Mouse (Mus musculus): ENCODE measurements at regions not wholly inside any gene's neighbourhood (a gene's known extent, or its start where the extent isn't known, plus 50 kb on each side); places are given as distances from the start of the nearest gene placed in this dataset.

DNA sequence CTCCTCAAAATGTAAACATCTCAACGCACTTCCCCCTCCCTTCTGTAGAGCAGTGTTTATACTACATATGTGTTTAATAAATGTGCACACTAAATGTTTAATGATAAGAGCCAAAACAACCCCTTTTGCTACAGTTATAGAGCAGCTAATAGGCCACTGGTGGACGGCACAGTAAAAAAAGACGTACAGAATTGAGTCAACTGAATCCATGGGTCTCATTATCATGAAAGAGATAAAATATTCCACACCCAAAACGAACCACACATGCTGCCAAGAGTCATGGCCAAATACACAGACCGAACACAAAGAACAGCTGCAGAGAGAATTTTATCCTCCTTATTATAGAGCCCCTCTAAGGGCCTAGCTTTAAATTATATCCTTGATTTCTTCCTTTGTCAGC is 237.8 kb downstream of the Dhx15 start:
- no peak for TF ChIP-seq CTCF (IDR thresholded peaks at IDR 0.05; ENCODE audit: low read depth, low read length)
- TF ChIP-seq POLR2A (IDR thresholded peaks at IDR 0.05; ENCODE audit: extremely low read depth, insufficient read depth, low read length), result no peak
